Mouse (Mus musculus) hindbrain, embryonic 16.5 days (tissue): ENCODE data around the gene Deaf1. TPM values are rescaled to one million over a fixed set of nuclear protein-coding genes. Genes with fewer than 3 reads are reported as not detected.

Source experiments
- ATAC-seq: fragments of 200-750 bp; cut with Nextera tagmentation; 2 replicates; pipeline ENCODE4 v1.8.0; 2017; ENCODE audit warnings: moderate TSS enrichment, moderate library complexity
- H3K27ac ChIP-seq: fragments of 300-500 bp; sonication (generic); 2 replicates; pipeline ENCODE4 v1.5.1; 2014; ENCODE audit warnings: low read depth, mild to moderate bottlenecking, control low read depth, low read length, moderate library complexity
- H3K27me3 ChIP-seq: fragments of 300-500 bp; sonication (generic); replicated peaks from 2 replicates; pipeline ENCODE4 v1.6.1; 2014; ENCODE audit warnings: low read length; ENCODE audit not compliant: control insufficient read depth, insufficient read depth
- H3K36me3 ChIP-seq: fragments of 300-500 bp; sonication (generic); 2 replicates; pipeline ENCODE4 v1.6.1; 2014; ENCODE audit warnings: mild to moderate bottlenecking, low read length, moderate library complexity, mixed read lengths; ENCODE audit not compliant: control insufficient read depth, insufficient read depth
- H3K4me1 ChIP-seq: fragments of 300-500 bp; sonication (generic); 2 replicates; pipeline ENCODE4 v1.6.1; 2014; ENCODE audit warnings: low read depth, low read length; ENCODE audit not compliant: control insufficient read depth, insufficient read depth
- H3K4me2 ChIP-seq: fragments of 300-500 bp; sonication (generic); 2 replicates; pipeline ENCODE4 v1.6.1; 2014; ENCODE audit warnings: mild to moderate bottlenecking, low read length, control low read depth, moderate library complexity
- H3K4me3 ChIP-seq: fragments of 300-500 bp; sonication (generic); 2 replicates; pipeline ENCODE4 v1.5.1; 2014; ENCODE audit warnings: mild to moderate bottlenecking, low read length, control low read depth, moderate library complexity
- H3K9ac ChIP-seq: fragments of 300-500 bp; sonication (generic); 2 replicates; pipeline ENCODE4 v1.6.1; 2014; ENCODE audit warnings: low read depth, mild to moderate bottlenecking, control low read depth, low read length, moderate library complexity
- H3K9me3 ChIP-seq: fragments of 300-500 bp; sonication (generic); 2 replicates; pipeline ENCODE4 v1.6.1; 2014; ENCODE audit warnings: mild to moderate bottlenecking, low read length, moderate library complexity; ENCODE audit not compliant: control insufficient read depth
- WGBS: fragments of 180-500 bp; shearing (Covaris S2); extraction: QIAGEN DNeasy Blood & Tissue Kit; methylation state at CpG from one replicate; pipeline ENCODE4 v1.1.7; 2014; 5-methylcytosine and 5-hydroxymethylcytosine counted together
- polyA plus RNA-seq: library from polyadenylated mRNA; unstranded; fragments of >200 nt; fragmentation: Nextera tagmentation; extraction: Ambion mirVana; gene quantifications from 2 replicates; pipeline ENCODE4 v1.2.1, GENCODE M21; 2015

Gene Deaf1
- polyA plus RNA-seq, 1 experiment from 2014 or later: 202 TPM

- Histone ChIP-seq H3K4me3 (no peak overlapping the region), H3K9ac (no peak overlapping the region), H3K27me3 (no peaks in the 10 kb centered on the region), H3K36me3 (peaks cover 16% of the 10 kb centered on the region), H3K9me3 (no peaks in the 10 kb centered on the region), H3K27ac (no peak overlapping the region), H3K4me1 (peaks cover 3% of the 10 kb centered on the region; the same call in 1 of the 2 replicates), H3K4me2 (no peak overlapping the region)
- ATAC-seq: peak; percentile 45; the same call in 1 of the 2 replicates
- WGBS: 85% methylated on average over 4 of the region's 4 CpGs
Measured at GRCm38 (mm10) chr7:141335682-141336081, 8.2 kb upstream of the Deaf1 start.

- H3K27me3 ChIP-seq: no peaks in the 10 kb centered on the region
- H3K4me1 ChIP-seq: peaks cover 3% of the 10 kb centered on the region; the same call in 1 of the 2 replicates
- WGBS: 90% methylated on average over 1 of the region's 2 CpGs
- no peak overlapping the region for H3K9ac ChIP-seq
- H3K4me3 ChIP-seq: no peak overlapping the region
- H3K36me3 ChIP-seq: peaks cover 16% of the 10 kb centered on the region
- no peak for ATAC-seq
- H3K27ac ChIP-seq: no peak overlapping the region
- H3K9me3 ChIP-seq: no peaks in the 10 kb centered on the region
- no peak overlapping the region for H3K4me2 ChIP-seq
Measured at GRCm38 (mm10) chr7:141335044-141335579, 7.6 kb upstream of the Deaf1 start.

GRCm38 (mm10) chr7:141331990-141332389 lies 4.5 kb upstream of the Deaf1 start:
- Histone ChIP-seq H3K4me3 (no peak overlapping the region), H3K36me3 (peaks cover 14% of the 10 kb centered on the region), H3K4me2 (no peak overlapping the region), H3K27me3 (no peaks in the 10 kb centered on the region), H3K4me1 (no peaks in the 10 kb centered on the region; the same call in 1 of the 2 replicates), H3K9me3 (no peaks in the 10 kb centered on the region), H3K27ac (no peak overlapping the region), H3K9ac (no peak overlapping the region)
- no peak for ATAC-seq
- WGBS: 84% methylated on average over 6 of the region's 6 CpGs

DNA sequence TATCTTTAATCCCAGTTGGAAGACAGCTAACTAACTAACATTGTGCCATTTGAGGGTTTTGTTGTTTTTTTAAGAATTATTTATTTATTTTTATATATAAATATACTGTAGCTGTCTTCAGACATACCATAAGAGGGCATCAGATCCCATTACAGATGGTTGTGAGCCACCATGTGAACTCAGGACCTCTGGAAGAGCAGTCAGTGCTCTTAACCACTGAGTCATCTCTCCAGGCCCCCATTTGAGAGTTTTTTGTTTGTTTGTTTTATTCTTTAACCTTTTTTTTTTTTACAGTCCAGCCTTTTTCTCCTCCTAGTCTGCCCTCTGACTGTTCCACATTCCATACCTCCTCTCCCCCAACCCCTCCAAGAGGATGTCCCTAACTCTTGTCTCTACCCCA lies 3.2 kb upstream of the Deaf1 start:
- peaks cover 10% of the 10 kb centered on the region for H3K36me3 ChIP-seq
- H3K4me1 ChIP-seq: peaks cover 11% of the 10 kb centered on the region
- H3K27me3 ChIP-seq: no peaks in the 10 kb centered on the region
- no peak overlapping the region for H3K4me3 ChIP-seq
- no peak overlapping the region for H3K9ac ChIP-seq
- ATAC-seq: no peak
- no peak overlapping the region for H3K4me2 ChIP-seq
- H3K27ac ChIP-seq: no peak overlapping the region
- H3K9me3 ChIP-seq: no peaks in the 10 kb centered on the region

DNA sequence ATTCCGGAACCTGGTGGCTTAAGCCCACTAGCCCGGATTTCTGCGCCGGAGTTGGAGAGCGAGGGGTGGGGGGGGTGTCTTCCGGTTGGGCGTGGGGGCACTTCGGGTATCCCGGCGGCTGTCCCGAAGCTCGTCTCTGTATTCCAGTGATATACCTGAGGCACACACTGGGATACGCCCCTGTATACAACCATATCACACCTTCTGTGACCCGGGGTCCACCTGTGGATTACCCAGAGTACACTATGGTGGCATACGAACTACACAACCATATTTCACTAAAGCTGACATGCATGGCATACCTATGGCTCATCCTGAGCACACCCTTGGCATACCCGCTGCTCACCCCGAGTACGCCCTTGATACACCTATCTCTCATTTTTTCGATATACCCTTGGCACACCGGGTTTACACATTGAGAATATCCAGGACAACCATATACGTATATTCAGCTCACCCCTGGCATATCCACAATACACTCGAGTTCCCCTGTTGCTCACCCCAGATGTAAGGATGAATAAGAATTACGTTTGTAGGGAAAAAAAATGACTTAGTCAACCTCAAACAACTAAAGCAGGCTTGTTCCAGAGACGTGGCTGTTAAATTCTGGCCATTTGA lies 992 bp upstream of the Deaf1 start:
- ATAC-seq: peak; percentile 35
- H3K4me2 ChIP-seq: peak overlapping the region; percentile 74
- H3K9ac ChIP-seq: peak overlapping the region; percentile 94
- H3K27ac ChIP-seq: peak overlapping the region; percentile 100
- 16% methylated on average over 24 of the region's 24 CpGs for WGBS
- H3K4me3 ChIP-seq: peak overlapping the region; percentile 74
- no peaks in the 10 kb centered on the region for H3K27me3 ChIP-seq
- no peaks in the 10 kb centered on the region for H3K9me3 ChIP-seq
- H3K4me1 ChIP-seq: peaks cover 24% of the 10 kb centered on the region
- peaks cover 9% of the 10 kb centered on the region for H3K36me3 ChIP-seq

- peak; percentile 21 for ATAC-seq
Measured at GRCm38 (mm10) chr7:141326546-141327446, 694 bp downstream of the Deaf1 start.

GRCm38 (mm10) chr7:141324686-141325085 lies 2.8 kb downstream of the Deaf1 start:
- Histone ChIP-seq H3K4me3 (no peak overlapping the region), H3K4me1 (peaks cover 24% of the 10 kb centered on the region), H3K9ac (no peak overlapping the region), H3K9me3 (no peaks in the 10 kb centered on the region), H3K27me3 (no peaks in the 10 kb centered on the region), H3K36me3 (peaks cover 30% of the 10 kb centered on the region), H3K27ac (no peak overlapping the region), H3K4me2 (no peak overlapping the region)
- WGBS: 65% methylated on average over 1 of the region's 1 CpGs
- no peak for ATAC-seq

More at GRCm38 (mm10) chr7:141326546-141327446, 694 bp downstream of the Deaf1 start:
- WGBS: 3% methylated on average over 30 of the region's 35 CpGs
- peak overlapping the region; percentile 82 for H3K4me2 ChIP-seq
- H3K27me3 ChIP-seq: no peaks in the 10 kb centered on the region
- H3K27ac ChIP-seq: peak overlapping the region; percentile 100
- peak overlapping the region; percentile 74 for H3K4me3 ChIP-seq
- H3K4me1 ChIP-seq: peaks cover 24% of the 10 kb centered on the region
- H3K36me3 ChIP-seq: peaks cover 16% of the 10 kb centered on the region
- H3K9me3 ChIP-seq: no peaks in the 10 kb centered on the region
- peak overlapping the region; percentile 94 for H3K9ac ChIP-seq

DNA sequence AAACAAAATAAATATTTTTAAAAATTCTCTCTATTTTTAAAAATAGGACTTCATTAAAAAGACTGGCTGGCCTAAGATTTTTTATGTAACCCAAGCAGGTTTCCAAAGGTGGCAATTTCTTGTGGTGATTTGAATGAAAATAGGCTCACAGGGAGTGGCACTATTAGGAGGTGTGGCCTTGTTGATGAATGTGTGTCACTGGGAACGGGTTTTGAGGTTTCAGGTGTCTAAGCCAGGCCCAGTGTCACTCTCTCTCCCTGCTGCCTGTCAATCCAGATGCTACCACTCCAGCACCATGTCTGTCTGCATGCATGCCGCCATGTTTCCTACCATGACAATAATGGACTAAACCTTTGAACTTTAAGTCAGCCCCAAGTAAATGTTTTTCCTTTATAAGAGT lies 8.0 kb downstream of the Deaf1 start:
- Histone ChIP-seq H3K9ac (no peak overlapping the region), H3K36me3 (peaks cover 59% of the 10 kb centered on the region), H3K27me3 (no peaks in the 10 kb centered on the region), H3K27ac (no peak overlapping the region), H3K4me2 (no peak overlapping the region), H3K9me3 (no peaks in the 10 kb centered on the region), H3K4me3 (no peak overlapping the region), H3K4me1 (peaks cover 3% of the 10 kb centered on the region)
- WGBS: 75% methylated on average over 2 of the region's 2 CpGs
- ATAC-seq: no peak

GRCm38 (mm10) chr7:141317619-141318132 lies 9.8 kb downstream of the Deaf1 start:
- no peak for ATAC-seq
- H3K9ac ChIP-seq: no peak overlapping the region
- WGBS: 88% methylated on average over 1 of the region's 1 CpGs

More at GRCm38 (mm10) chr7:141317619-141318132, 9.8 kb downstream of the Deaf1 start:
- no peaks in the 10 kb centered on the region for H3K9me3 ChIP-seq
- H3K4me3 ChIP-seq: no peak overlapping the region
- no peak overlapping the region for H3K27ac ChIP-seq
- no peaks in the 10 kb centered on the region for H3K4me1 ChIP-seq
- H3K4me2 ChIP-seq: no peak overlapping the region
- H3K36me3 ChIP-seq: peaks cover 66% of the 10 kb centered on the region
- H3K27me3 ChIP-seq: no peaks in the 10 kb centered on the region
